Mouse (Mus musculus): ENCODE results near the gene 1700029I15Rik. TPM values are rescaled to one million over a fixed set of nuclear protein-coding genes. Genes with fewer than 3 reads are reported as not detected.

1700029I15Rik gene
- polyA plus RNA-seq, 1 experiment, result 1.1 TPM

DNA sequence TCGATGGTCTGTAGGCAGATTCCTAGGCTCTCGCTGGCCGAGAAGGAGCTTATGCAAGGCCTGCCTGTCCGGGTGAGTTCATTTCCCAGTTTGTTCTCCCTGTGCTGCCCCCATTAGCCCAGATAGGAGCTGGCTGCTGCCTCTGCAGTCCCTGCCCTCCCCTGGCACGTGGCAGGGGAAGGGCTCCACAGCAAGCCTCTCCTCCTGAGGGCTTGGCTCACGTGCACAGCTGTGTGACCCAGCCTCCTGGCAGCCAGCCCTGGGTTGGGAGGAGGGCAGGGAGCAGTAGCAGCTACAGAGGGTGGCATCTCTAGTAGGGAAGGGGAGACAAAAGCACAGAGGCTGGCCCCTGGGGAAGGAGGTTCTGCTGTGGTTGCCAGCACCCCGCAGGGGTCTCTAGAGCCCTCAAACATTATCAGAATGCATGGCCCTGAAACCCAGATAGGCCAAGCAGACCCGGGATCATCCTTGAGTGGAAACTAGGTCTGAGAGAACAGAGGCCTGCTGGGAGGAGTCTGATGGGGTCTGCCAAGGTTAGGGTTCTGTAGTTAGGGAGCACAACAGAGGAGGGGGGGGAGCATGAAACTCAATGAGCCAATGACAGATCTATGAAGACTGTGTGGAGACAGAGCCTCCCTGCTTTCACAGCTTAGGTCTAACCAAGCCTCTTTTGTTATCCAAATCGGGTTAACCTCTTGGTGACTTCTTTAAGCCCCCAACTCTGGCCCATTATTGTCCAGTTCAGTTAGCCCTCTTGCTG is 41.5 kb downstream of the 1700029I15Rik start:
- no peak overlapping the region for H3K27ac ChIP-seq (ENCODE audit: insufficient read depth, low read depth, low read length)

DNA sequence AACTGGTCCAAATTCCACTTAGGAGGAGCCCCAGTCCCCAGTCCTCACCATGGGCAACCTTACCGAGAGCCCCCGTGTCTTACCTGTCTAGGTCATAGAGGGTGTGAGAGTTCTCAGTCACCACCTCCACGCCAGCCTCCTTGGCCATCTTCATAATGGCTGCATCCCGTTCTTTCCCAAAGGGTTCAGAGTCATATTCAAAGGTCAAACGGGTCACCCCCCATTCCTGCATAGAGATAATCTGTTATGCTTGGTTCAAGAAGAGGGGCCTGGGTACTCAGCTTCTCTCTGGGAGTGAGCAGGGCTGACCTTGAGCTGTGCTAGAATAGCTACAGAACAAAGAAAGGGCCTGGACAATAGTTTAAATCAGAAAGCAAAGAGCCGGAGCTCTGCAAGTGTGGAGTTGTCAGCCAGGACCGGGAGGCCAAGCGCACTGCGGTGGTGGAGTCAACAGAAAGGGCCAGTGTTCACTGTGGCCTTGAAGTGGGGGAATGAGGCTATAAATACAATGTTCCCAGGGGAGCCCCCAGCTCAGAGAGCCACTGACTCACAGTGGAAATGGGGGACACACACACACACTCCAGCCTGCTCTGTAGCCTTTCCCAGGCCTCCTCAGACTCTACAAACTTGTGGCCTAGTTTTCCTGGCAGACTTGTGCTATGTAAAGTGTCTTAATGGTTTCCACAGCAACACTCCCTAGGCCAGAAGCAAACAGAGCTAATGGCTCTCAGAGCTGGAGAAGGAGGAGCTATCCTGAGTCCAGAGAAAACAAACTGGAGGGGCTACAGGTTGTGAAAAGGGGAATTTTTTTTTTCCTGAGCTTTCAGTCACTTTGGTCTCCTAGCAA is 42.3 kb downstream of the 1700029I15Rik start:
- Histone ChIP-seq H3K27ac (ENCODE audit: insufficient read depth, low read depth, low read length) (no peak overlapping the region), H3K4me1 (ENCODE audit: control insufficient read depth, insufficient read depth, low read length) (peaks cover 29% of the 10 kb centered on the region), H3K4me3 (ENCODE audit: insufficient read depth, low read length) (no peak overlapping the region)
- TF ChIP-seq CTCF (IDR thresholded peaks at IDR 0.05; ENCODE audit: low read depth, low read length), result no peak
- no peak for TF ChIP-seq POLR2A (IDR thresholded peaks at IDR 0.05; ENCODE audit: borderline replicate concordance, low read depth, low read length)

More for the DNA sequence above, 41.5 kb downstream of the 1700029I15Rik start:
- H3K4me1 ChIP-seq (ENCODE audit: control insufficient read depth, insufficient read depth, low read length), result peaks cover 21% of the 10 kb centered on the region
- no peak overlapping the region for H3K4me3 ChIP-seq (ENCODE audit: insufficient read depth, low read length)
- no peak for TF ChIP-seq POLR2A (IDR thresholded peaks at IDR 0.05; ENCODE audit: borderline replicate concordance, low read depth, low read length)
- no peak for TF ChIP-seq CTCF (IDR thresholded peaks at IDR 0.05; ENCODE audit: low read depth, low read length)

DNA sequence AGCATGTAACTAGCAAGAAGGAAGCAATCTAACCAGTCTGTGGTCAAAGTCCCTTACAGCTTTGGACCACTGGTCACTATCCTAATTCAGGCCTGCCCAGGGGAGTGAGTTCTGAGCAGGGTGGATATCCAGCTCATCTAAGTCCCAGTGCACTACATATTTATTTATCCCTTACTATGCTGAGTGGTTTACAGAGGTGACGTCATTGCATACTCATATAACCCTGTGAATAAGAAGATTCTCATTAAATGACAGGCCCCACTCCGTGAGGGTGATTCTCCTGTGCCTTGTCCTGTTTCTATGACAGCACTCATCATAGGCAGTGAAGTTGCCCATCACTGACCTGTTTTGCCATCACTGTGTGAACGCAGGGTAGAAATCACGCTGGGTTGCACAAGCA is 43.0 kb downstream of the 1700029I15Rik start:
- no peak for TF ChIP-seq POLR2A (IDR thresholded peaks at IDR 0.05; ENCODE audit: borderline replicate concordance, low read depth, low read length)
- no peak for TF ChIP-seq CTCF (IDR thresholded peaks at IDR 0.05; ENCODE audit: low read depth, low read length)
- H3K4me3 ChIP-seq (ENCODE audit: insufficient read depth, low read length), result no peak overlapping the region
- no peak overlapping the region for H3K27ac ChIP-seq (ENCODE audit: insufficient read depth, low read depth, low read length)
- H3K4me1 ChIP-seq (ENCODE audit: control insufficient read depth, insufficient read depth, low read length), result peaks cover 30% of the 10 kb centered on the region

DNA sequence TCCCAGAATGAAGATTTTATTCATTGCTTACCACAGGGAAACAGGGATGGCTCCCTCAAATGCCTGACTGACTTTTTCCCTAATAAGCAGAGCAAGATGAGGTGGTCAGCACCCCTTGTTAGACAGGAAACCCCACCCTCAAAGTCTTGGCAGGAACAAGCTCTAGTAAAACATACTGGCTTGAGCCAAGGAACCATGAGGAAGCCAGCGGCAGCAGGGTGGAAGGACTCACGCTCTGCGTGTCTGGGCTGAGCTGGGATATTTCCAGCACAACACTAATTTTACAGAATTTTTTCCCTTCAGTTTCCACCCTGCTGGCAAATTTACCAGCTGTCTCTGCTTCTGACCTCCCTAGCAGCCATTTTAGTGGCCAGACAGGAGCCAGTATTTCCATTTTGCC is 44.1 kb downstream of the 1700029I15Rik start:
- no peak for TF ChIP-seq CTCF (IDR thresholded peaks at IDR 0.05; ENCODE audit: low read depth, low read length)
- no peak for TF ChIP-seq POLR2A (IDR thresholded peaks at IDR 0.05; ENCODE audit: borderline replicate concordance, low read depth, low read length)
- peaks cover 39% of the 10 kb centered on the region for H3K4me1 ChIP-seq (ENCODE audit: control insufficient read depth, insufficient read depth, low read length)
- no peak overlapping the region for H3K27ac ChIP-seq (ENCODE audit: insufficient read depth, low read depth, low read length)
- no peak overlapping the region for H3K4me3 ChIP-seq (ENCODE audit: insufficient read depth, low read length)

DNA sequence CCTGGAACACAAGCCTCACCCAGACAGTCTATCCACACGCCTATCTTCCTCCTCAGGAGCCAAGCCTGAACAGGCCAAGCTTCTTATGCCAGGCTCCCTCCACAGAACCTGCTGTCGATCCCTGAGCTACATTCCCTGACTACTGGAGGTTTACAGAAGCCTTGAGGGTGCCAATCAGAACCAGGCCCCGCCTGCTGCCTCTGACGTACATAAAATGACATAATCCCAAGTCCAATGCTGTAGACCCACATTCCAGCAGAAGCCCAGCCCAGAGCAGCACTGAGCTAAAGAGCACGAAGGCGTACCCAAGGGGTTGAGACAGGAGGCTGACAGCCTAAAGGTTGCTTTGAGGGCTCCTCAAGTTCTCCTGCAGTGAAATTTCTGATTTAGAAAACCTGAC is 45.5 kb downstream of the 1700029I15Rik start:
- H3K4me3 ChIP-seq (ENCODE audit: insufficient read depth, low read length), result no peak overlapping the region
- peaks cover 50% of the 10 kb centered on the region for H3K4me1 ChIP-seq (ENCODE audit: control insufficient read depth, insufficient read depth, low read length)
- H3K27ac ChIP-seq (ENCODE audit: insufficient read depth, low read depth, low read length), result no peak overlapping the region
- TF ChIP-seq CTCF (IDR thresholded peaks at IDR 0.05; ENCODE audit: low read depth, low read length) (no peak), POLR2A (IDR thresholded peaks at IDR 0.05; ENCODE audit: borderline replicate concordance, low read depth, low read length) (no peak)

GRCm38 (mm10) chr2:92430089-92430488 is 47.8 kb downstream of the 1700029I15Rik start:
- TF ChIP-seq CTCF (IDR thresholded peaks at IDR 0.05; ENCODE audit: low read depth, low read length) (no peak), POLR2A (IDR thresholded peaks at IDR 0.05; ENCODE audit: borderline replicate concordance, low read depth, low read length) (no peak)
- Histone ChIP-seq H3K4me1 (ENCODE audit: control insufficient read depth, insufficient read depth, low read length) (peaks cover 51% of the 10 kb centered on the region), H3K4me3 (ENCODE audit: insufficient read depth, low read length) (no peak overlapping the region), H3K27ac (ENCODE audit: insufficient read depth, low read depth, low read length) (no peak overlapping the region)

- Histone ChIP-seq H3K4me1 (ENCODE audit: control insufficient read depth, insufficient read depth, low read length) (peaks cover 52% of the 10 kb centered on the region), H3K27ac (ENCODE audit: insufficient read depth, low read depth, low read length) (no peak overlapping the region)
Measured at GRCm38 (mm10) chr2:92430723-92431541, 48.6 kb downstream of the 1700029I15Rik start.

GRCm38 (mm10) chr2:92431611-92432179 is 49.4 kb downstream of the 1700029I15Rik start:
- H3K4me1 ChIP-seq (ENCODE audit: control insufficient read depth, insufficient read depth, low read length), result peaks cover 52% of the 10 kb centered on the region
- TF ChIP-seq CTCF (IDR thresholded peaks at IDR 0.05; ENCODE audit: low read depth, low read length) (no peak), POLR2A (IDR thresholded peaks at IDR 0.05; ENCODE audit: borderline replicate concordance, low read depth, low read length) (no peak)
- no peak overlapping the region for H3K27ac ChIP-seq (ENCODE audit: insufficient read depth, low read depth, low read length)
- H3K4me3 ChIP-seq (ENCODE audit: insufficient read depth, low read length), result no peak overlapping the region

More at GRCm38 (mm10) chr2:92430723-92431541, 48.6 kb downstream of the 1700029I15Rik start:
- no peak overlapping the region for H3K4me3 ChIP-seq (ENCODE audit: insufficient read depth, low read length)
- TF ChIP-seq CTCF (IDR thresholded peaks at IDR 0.05; ENCODE audit: low read depth, low read length), result no peak
- no peak for TF ChIP-seq POLR2A (IDR thresholded peaks at IDR 0.05; ENCODE audit: borderline replicate concordance, low read depth, low read length)
